Mouse (Mus musculus): ENCODE measurements at regions not wholly inside any gene's neighbourhood (a gene's known extent, or its start where the extent isn't known, plus 50 kb on each side); places are given as distances from the start of the nearest gene placed in this dataset.

- ATAC-seq = no peak
These were observed 241.7 kb upstream of the Pfn2 start for GRCm38 (mm10) chr3:58089344-58090139.

DNA sequence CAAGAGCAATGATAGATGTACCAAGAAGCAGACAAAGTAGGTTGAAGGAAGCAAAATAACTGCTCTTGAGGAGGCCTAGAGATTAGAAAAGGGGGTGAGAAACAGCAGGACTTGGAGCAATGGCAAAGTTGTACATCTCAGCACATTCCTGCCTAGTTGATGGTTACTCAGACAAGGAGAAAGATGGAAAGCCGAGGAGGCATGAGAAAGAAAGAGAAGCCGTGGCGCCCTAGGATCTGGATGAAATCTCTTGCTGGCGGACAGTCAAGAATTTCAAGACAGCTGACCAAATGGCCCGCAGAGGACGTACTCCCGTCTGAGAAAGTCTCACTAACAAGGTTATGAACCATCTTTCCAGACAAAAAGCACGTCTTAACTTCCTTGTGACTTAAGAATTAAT lies 242.5 kb upstream of the Pfn2 start:
- ATAC-seq = no peak

DNA sequence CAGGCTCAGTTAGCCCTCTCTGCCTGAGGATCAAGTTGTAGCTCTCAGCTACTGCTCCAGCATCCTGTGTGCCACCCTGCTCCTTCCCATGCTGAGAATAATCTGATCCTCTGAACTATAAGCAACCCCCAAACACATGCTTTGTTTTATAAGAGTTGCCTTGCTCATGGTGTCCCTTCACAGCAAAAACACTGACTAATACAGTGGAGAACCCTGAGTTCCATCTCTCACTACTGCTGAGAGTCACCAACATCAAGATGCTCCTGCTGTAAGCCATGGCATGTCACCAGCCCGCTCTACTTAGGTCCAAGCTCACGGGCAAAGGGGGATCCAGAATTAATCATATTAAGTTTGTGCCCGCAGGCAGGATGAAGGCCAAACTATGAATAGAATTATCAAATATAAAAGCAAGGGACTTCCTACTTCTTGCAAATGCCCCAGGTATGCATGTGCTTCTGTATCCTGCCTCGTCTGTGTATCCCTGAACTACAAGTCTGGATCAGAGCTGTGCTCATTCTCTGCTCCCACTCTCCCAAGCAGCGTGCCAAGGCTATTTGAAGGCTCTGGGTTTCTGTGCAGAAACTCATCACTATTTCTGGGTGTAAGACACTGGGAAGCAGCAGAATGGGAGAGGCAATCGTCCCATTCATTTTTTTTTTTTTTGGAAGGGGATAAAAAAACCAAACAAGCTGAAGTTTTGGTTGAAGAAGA lies 243.7 kb upstream of the Pfn2 start:
- ATAC-seq = no peak

DNA sequence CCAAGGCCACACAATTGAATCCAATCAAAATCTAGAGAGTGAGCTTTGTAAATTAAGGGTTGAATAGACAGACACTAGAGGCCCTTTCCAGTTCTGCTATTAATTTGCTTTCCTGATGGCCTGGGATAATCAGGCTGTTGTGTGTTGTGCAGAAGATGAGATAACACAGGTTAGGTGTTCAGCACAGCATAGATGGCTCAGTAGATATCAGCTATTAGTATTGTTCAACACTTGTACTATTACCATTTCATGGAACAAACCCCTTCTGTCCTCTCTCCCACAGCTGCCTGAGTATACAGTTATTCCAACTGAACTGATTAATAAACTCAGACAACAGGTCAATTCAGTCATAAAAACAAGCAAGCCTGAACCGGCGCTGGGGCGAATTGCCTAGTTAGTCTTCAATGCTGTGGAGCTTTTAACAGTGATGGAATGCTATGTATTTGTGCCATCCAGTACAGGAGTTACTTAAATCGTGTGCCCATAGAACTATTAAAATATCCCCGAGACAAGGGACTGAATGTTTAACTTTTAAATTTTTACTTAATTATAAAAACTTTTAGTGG lies 263.1 kb upstream of the Pfn2 start:
- no peak for ATAC-seq

DNA sequence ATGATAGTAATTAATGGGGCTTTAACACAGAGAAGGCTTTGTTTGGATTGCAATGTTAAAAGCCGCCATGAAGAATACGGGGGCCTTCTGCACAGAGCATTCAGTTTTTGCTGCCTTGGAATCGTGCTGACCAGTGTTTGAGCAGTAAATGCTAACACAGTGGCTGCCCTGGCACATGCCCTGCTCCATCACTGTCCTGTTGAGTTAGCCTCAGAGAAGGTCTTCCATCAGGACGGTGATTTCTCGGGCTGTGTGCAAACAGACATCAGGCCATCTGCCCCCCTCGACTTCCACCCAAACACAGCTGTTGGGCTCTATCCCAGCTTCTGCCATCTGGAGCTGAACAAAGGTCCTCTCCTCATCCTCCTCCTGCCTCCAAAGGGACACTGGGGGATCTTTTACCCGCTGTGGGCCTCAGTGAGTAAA lies 264.6 kb upstream of the Pfn2 start:
- ATAC-seq = no peak

DNA sequence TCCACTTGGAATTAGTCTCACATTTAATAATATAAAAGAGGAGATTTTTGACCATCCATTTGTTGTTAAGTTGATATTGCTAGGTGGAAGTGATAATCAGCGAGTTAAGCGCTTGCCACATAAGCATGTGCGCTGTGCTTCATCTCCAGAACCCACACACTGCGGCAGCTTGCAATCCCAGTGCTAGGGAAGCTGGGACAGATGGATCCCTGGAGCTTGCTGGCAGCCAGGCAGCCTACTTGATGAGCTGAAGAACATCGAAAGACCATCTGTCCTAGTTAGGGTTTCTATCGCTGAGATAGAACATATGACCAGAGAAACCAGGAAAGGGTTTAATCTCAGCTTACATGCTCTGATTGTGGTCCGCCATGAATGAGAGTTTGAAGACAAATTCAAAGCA lies 266.1 kb upstream of the Pfn2 start:
- no peak for ATAC-seq

DNA sequence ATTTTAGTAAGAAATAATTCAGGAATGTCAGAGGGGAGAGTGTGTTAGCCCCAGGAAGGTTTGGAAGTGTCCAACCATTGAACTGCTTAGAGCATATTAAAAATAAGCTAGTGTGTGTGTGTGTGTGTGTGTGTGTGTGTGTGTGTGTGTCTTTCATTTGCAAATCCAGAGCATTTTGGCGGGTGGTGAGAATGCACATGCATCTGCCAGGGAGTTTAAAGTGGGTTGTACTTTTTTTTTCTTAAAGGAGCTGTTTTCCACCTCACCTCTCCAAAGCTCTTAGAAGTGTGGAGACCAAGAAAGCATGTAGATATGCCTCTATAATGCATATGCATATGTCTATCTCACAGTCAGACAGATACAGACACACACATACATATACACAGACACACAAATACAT lies 267.6 kb upstream of the Pfn2 start:
- ATAC-seq = no peak

- no peak for ATAC-seq
These were observed 269.0 kb upstream of the Pfn2 start for GRCm38 (mm10) chr3:58116848-58117247.

GRCm38 (mm10) chr3:58120051-58120450 lies 272.2 kb upstream of the Pfn2 start:
- no peak for ATAC-seq

- peak; percentile 84 for ATAC-seq
These were observed 274.8 kb upstream of the Pfn2 start for GRCm38 (mm10) chr3:58122456-58123359.

GRCm38 (mm10) chr3:58123396-58124077 lies 275.7 kb upstream of the Pfn2 start:
- no peak for ATAC-seq

DNA sequence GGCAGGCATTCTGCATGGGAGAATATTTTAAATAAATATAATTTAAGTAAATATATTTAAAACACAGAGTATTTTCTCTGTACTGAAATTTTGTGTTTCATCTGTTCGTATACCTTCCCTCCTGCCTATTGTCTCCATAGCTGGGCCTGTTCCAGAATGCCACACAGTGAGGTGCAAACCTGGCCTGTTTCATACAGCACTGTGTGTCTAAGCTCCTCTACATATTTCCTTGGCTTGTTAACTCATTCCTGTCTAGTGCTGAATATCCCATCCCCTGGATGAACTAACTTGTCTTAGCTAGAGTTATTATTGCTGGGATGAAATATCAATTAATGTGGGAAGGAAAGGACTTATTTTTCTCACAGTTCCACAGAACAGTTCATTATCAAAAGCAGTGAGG lies 277.0 kb upstream of the Pfn2 start:
- ATAC-seq = no peak

- no peak for ATAC-seq
These were observed 279.1 kb upstream of the Pfn2 start for GRCm38 (mm10) chr3:58126996-58127395.

GRCm38 (mm10) chr3:58128059-58128458 lies 280.2 kb upstream of the Pfn2 start:
- no peak for ATAC-seq

- ATAC-seq = no peak
These were observed 281.6 kb upstream of the Pfn2 start for GRCm38 (mm10) chr3:58129358-58129903.

DNA sequence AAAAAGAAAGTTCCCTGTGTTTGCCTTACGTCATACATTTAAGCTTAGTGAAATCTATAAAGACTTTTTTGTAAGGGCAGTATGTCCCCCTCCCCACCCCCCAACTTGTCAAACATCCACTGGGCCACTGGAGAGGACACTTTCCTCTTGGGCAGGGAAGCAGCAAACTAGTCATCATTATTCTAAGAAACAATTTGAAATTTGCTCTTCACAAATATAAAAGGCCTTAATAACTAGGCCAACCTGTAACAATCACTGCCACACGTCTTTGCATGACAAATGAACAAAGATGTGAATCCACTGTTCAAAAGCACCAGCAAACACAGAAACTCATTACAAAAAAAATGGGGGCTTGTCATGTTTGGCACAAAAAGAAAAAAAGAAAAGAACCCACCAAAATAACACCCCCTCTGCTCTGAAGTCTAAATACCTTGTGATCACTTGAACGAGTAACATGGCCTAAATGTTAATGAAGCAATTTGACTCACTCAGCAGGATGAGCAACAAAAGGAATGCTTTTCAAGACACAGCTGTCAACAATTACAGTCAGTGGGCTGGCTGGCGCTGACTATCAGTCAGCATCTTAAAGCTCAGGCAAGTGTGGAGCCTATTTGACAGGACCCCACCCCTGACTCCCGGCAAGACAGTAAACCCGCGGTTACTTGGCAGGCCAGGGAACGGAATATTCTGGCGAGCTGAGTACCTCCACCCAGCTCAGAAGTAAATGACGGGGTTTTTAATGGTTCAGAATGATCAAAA lies 278.7 kb upstream of the Tsc22d2 start:
- no peak for ATAC-seq

- no peak for ATAC-seq
These were observed 275.6 kb upstream of the Tsc22d2 start for GRCm38 (mm10) chr3:58138726-58139585.

GRCm38 (mm10) chr3:58146108-58146507 lies 268.4 kb upstream of the Tsc22d2 start:
- no peak for ATAC-seq

DNA sequence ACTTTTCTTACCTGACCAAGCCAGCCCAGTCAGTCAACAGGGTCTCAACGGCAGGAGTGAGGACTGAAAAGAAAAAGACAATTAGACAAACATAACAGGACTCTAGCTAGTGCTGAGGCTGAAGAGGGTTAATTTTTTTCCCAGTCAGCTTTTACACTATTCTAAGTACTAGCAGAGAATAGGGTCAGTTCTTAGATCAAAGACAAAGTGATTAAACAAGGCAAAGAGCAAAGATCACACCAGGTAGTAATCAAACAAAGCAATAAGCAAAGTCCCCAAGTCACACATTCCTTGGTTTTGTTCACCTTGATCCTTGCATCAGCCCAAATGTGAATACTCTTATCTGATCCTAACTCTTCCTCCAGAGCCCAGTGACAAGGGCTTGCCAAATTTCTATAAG lies 267.8 kb upstream of the Tsc22d2 start:
- ATAC-seq = no peak

DNA sequence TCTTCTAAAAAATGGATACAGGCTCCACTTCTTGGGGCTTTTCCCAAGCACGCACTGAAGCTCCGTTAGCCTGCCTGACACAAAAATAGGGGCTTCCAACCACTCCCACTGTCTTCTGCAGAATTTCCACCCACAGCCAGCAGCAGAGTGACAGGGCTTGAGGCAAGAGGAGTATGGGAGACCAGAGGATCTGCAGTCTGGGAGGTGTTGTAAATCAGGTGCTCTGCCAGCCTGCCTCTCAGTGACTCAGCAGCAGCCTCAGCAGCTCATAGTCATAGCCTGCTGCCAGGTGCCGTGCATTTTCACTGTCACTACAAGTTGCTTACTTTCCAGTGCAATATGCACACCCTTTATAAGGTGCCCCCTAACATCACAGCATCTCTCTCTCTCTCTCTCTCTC lies 261.4 kb upstream of the Tsc22d2 start:
- ATAC-seq = no peak

All from inflammation-experienced regulatory T-cells, adult 6 months (primary cell).